Mouse (Mus musculus) gastrocnemius, postnatal 14 days (tissue): Measurements from ENCODE around the gene Lacc1. TPM values are rescaled to one million over a fixed set of nuclear protein-coding genes. Genes with fewer than 3 reads are reported as not detected.
"Not testable (repeated sequence)": the region's sequence is repeated elsewhere in the genome, so short reads cannot be mapped to it uniquely, and the experiment has no call there.

ENCODE experiments used
- DNase-seq: peaks from one replicate; pipeline ENCODE4 v3.0.0; 2021; ENCODE audit warnings: mixed read lengths
- intact Hi-C: fragments of 180-260 bp; cut with DNase I; formaldehyde crosslinking; loops from one replicate; pipeline ENCODE4 v1.15.1; 2025; ENCODE audit warnings: low total_unique reads
- total RNA-seq, 2 experiments: library from RNA; stranded (reverse); gene quantifications; 2 replicates each; pipeline ENCODE4 v1.2.3; 2021

Gene Lacc1
- total RNA-seq, 2 experiments from 2014 or later, result 1.2 to 2.1 TPM

DNA sequence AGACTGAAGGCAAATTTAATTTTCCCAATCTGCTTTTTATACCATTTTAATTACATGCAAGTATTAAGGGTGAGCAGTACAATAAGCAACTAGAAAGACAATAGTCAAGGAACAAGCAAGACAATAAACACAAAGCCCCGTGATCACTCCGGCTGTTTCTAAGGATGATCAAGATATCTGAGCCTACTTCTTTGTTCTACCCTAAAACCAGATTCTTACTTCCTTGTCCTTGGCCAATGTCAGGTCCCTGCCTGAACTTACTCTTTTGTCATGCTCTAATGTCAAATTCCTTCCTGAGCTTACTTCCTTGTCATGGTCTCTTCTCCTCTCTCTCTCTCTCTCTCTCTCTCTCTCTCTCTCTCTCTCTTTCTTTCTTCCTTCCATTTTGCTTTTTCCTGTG is 46.4 kb downstream of the Lacc1 start:
- DNase-seq, intact Hi-C loops: not testable (repeated sequence)

DNA sequence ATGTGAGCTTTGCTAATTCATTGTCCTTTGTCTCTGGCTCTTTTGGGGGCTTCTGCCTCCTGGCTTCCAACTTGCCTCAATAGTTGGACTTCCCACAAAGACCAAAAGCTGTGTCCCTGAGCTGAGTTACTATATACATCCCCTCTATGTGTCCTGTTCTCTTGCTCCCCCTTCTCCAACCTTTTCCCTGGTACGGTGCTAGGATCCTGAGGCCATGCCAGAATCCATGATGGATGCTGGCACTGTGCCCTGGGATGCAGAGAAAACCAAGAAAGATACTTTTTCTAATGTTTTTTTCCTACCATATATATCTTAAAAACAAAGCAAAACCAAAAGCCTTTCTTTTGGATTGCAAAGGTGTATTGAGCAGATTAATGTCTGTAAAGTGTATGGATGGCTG is 54.9 kb downstream of the Lacc1 start:
- no peak for DNase-seq
- intact Hi-C loops, result no loop called here

DNA sequence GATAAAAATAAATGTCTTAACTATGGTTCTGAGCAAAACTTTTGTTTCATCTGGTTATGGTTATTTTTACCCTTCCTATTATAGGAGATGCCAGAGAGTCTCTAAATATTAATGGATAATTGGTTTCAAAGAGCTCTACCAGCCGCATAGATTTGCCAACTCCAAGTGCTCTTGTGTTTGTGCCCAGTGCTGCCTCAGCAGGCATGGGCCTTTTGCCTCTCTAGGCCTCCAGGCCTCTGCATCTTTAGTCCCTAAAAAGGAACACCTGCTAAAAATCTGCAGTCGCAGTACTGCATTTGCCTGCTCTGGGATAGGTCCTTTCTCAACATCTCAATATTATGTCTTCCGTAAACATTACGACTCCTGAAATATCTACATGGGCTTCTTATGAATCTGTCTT is 55.5 kb downstream of the Lacc1 start:
- intact Hi-C loops, result no loop called here
- DNase-seq, result no peak

DNA sequence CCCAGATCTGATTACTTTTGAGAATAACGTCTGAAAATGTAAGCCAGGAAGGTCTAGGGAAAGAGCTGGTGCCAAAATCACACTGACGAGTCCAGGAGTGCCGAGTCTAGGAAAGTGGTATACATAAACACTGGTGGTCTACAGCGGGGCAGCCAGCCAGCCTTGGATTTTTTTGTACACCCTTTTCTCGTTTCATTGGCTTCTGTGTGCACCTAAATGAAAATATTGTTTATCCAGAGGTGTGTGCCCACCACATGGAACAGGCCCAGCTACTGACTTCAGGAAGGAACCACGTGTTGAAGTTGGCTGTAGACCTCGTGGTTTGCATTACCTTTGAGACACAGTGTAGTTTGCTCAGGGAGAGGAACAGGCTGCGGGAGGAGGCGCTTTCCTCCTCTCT is 57.1 kb downstream of the Lacc1 start:
- intact Hi-C loops, result no loop called here
- no peak for DNase-seq

Other genes with a start within 250 kb of the Lacc1 start
- gene Ccdc122, start 132 bp downstream of the Lacc1 start, total RNA-seq, result under 1 TPM; 0.73 to 0.88 TPM
- 1 to 10 TPM; 1.6 to 1.8 TPM for gene Enox1, start 119.9 kb upstream of the Lacc1 start, total RNA-seq